Mouse (Mus musculus): ENCODE measurements around the gene Slc16a14. TPM values are rescaled to one million over a fixed set of nuclear protein-coding genes. Genes with fewer than 3 reads are reported as not detected.

Slc16a14 gene
- total RNA-seq, 2 experiments from 2014 or later: 0.20 TPM; not detected in 1

GRCm38 (mm10) chr1:84890503-84890902, 44.4 kb downstream of the Slc16a14 start:
- DNase-seq: no peak
- no peak for TF ChIP-seq CTCF (IDR thresholded peaks at IDR 0.05)
- H3K4me3 ChIP-seq: no peak overlapping the region
- H3K27ac ChIP-seq: no peak overlapping the region
- intact Hi-C loops (cut with DNase I): no loop called here

- TF ChIP-seq CTCF (IDR thresholded peaks at IDR 0.05): no peak
- intact Hi-C loops (cut with DNase I): no loop called here
- Histone ChIP-seq H3K27ac (no peak overlapping the region), H3K4me3 (no peak overlapping the region)
- DNase-seq: no peak
Observed at GRCm38 (mm10) chr1:84890005-84890393, 44.9 kb downstream of the Slc16a14 start.

- intact Hi-C loops (cut with DNase I): no loop called here
- H3K27ac ChIP-seq: no peak overlapping the region
- no peak overlapping the region for H3K4me3 ChIP-seq
- TF ChIP-seq CTCF (IDR thresholded peaks at IDR 0.05): no peak
- no peak for DNase-seq
Observed at GRCm38 (mm10) chr1:84889330-84890004, 45.5 kb downstream of the Slc16a14 start.

- DNase-seq: no peak
- intact Hi-C loops (cut with DNase I): no loop called here
- no peak overlapping the region for H3K4me3 ChIP-seq
- no peak overlapping the region for H3K27ac ChIP-seq
- peak; percentile 35; the same call in 1 of the 2 replicates for TF ChIP-seq CTCF (IDR thresholded peaks at IDR 0.05)
Observed at GRCm38 (mm10) chr1:84885921-84886320, 49.0 kb downstream of the Slc16a14 start.

GRCm38 (mm10) chr1:84885174-84885573, 49.8 kb downstream of the Slc16a14 start:
- TF ChIP-seq CTCF (IDR thresholded peaks at IDR 0.05): peak; percentile 64
- no peak overlapping the region for H3K4me3 ChIP-seq
- DNase-seq: no peak
- H3K27ac ChIP-seq: no peak overlapping the region
- intact Hi-C loops (cut with DNase I): no loop called here

- intact Hi-C loops (cut with DNase I): loop anchor here (5.0 kb wide), 1 partner anchor 152 kb away; no protein-coding TSS in a partner anchor
- TF ChIP-seq CTCF (IDR thresholded peaks at IDR 0.05): no peak
- Histone ChIP-seq H3K27ac (no peak overlapping the region), H3K4me3 (no peak overlapping the region)
- no peak for DNase-seq
Observed at GRCm38 (mm10) chr1:84883889-84884288, 51.0 kb downstream of the Slc16a14 start.

GRCm38 (mm10) chr1:84882937-84883336, 52.0 kb downstream of the Slc16a14 start:
- no peak overlapping the region for H3K27ac ChIP-seq
- H3K4me3 ChIP-seq: no peak overlapping the region
- intact Hi-C loops (cut with DNase I): loop anchor here (5.0 kb wide), 1 partner anchor 151 kb away; no protein-coding TSS in a partner anchor
- DNase-seq: no peak
- TF ChIP-seq CTCF (IDR thresholded peaks at IDR 0.05): no peak

- no peak for DNase-seq
- Histone ChIP-seq H3K4me3 (no peak overlapping the region), H3K27ac (no peak overlapping the region)
- no peak for TF ChIP-seq CTCF (IDR thresholded peaks at IDR 0.05)
- intact Hi-C loops (cut with DNase I): loop anchor here (5.0 kb wide), 1 partner anchor 150 kb away; no protein-coding TSS in a partner anchor
Observed at GRCm38 (mm10) chr1:84882066-84882532, 52.8 kb downstream of the Slc16a14 start.

- H3K4me3 ChIP-seq: no peak overlapping the region
- no peak for DNase-seq
- H3K27ac ChIP-seq: no peak overlapping the region
- TF ChIP-seq CTCF (IDR thresholded peaks at IDR 0.05): peak; percentile 52
- intact Hi-C loops (cut with DNase I): loop anchor here (5.0 kb wide), 1 partner anchor 149 kb away; no protein-coding TSS in a partner anchor
Observed at GRCm38 (mm10) chr1:84881248-84882065, 53.5 kb downstream of the Slc16a14 start.

- Histone ChIP-seq H3K27ac (no peak overlapping the region), H3K4me3 (no peak overlapping the region)
- DNase-seq: no peak
- intact Hi-C loops (cut with DNase I): loop anchor here (5.0 kb wide), 1 partner anchor 147 kb away; no protein-coding TSS in a partner anchor
- TF ChIP-seq CTCF (IDR thresholded peaks at IDR 0.05): no peak
Observed at GRCm38 (mm10) chr1:84879571-84880120, 55.3 kb downstream of the Slc16a14 start.

GRCm38 (mm10) chr1:84877590-84877989, 57.3 kb downstream of the Slc16a14 start:
- intact Hi-C loops (cut with DNase I): no loop called here
- no peak for DNase-seq
- no peak for TF ChIP-seq CTCF (IDR thresholded peaks at IDR 0.05)
- no peak overlapping the region for H3K27ac ChIP-seq
- no peak overlapping the region for H3K4me3 ChIP-seq

- Histone ChIP-seq H3K27ac (no peak overlapping the region), H3K4me3 (no peak overlapping the region)
- intact Hi-C loops (cut with DNase I): no loop called here
- no peak for TF ChIP-seq CTCF (IDR thresholded peaks at IDR 0.05)
- DNase-seq: no peak
Observed at GRCm38 (mm10) chr1:84872939-84873338, 62.0 kb downstream of the Slc16a14 start.

GRCm38 (mm10) chr1:84872105-84872504, 62.8 kb downstream of the Slc16a14 start:
- Histone ChIP-seq H3K27ac (no peak overlapping the region), H3K4me3 (no peak overlapping the region)
- intact Hi-C loops (cut with DNase I): no loop called here
- TF ChIP-seq CTCF (IDR thresholded peaks at IDR 0.05): no peak
- no peak for DNase-seq

Data from gastrocnemius, adult 2 months (tissue).